Mouse (Mus musculus): ENCODE measurements around the gene Tmem263. TPM values are rescaled to one million over a fixed set of nuclear protein-coding genes. Genes with fewer than 3 reads are reported as not detected.

Tmem263 gene
- polyA plus RNA-seq (2015; fragmentation: Nextera tagmentation; extraction: Ambion mirVana): 47.7 and 48.9 TPM in 2 replicates

DNA sequence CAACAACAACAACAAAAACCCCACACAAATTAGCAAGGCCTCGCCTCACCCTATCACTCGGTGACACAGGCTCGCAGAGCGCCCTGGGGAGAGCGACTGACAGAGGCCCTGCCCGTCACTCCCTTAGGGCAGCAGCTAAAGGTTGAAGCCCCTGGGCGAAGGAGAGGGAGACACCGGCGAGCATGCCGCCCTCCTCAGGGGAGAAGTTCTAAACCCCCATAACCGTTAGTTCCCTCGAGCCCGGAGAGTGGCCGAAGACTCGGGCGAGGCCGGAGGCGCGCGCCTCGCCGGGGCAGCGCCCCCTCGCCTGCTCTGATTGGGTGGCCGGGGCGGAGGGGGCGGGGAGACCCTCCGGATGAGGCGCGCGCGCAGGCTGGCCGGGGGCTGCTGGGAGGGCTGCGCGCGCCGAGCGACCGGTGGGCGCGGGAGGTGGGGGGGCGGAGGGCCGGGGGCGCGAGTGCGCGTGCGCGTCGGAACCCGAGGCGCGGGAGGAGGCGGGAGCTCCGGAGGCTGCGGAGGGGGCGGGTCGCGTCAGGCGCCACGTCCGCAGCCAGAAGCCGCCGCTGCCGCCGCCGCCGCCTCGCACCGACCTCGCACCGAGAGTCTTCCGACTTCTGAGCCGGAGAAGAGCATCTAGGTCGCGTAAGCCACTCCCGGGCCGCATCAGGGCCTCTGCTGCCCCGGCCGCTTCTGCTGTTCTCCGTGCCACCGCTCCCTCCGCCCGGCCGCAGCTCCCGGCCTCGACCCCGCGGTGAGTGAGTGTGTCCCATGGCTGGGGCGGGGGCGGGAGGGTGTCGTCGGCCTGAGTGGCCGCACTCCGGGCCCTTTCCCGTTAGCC lies at the start of gene Tmem263, which contains the start of gene Fhl4:
Gene Tmem263, plus strand, starts transcription at position 381 of the 838 bp plus-strand sequence.
Gene Fhl4, minus strand, starts transcription at position 249 of the 838 bp plus-strand sequence.
- Histone ChIP-seq H3K27ac (ENCODE audit: low read length) (peak within 1 kb of the TSS; percentile 81), H3K36me3 (ENCODE audit: control insufficient read depth, insufficient read depth, low read length) (no peaks in the 10 kb centered on the region), H3K4me3 (ENCODE audit: low read length) (peak within 1 kb of the TSS; percentile 92), H3K27me3 (replicated peaks; ENCODE audit: control insufficient read depth, insufficient read depth, low read length) (no peaks in the 10 kb centered on the region), H3K9ac (ENCODE audit: low read depth, low read length) (peak within 1 kb of the TSS; percentile 94), H3K4me2 (ENCODE audit: low read depth, low read length) (peak within 1 kb of the TSS; percentile 90), H3K4me1 (ENCODE audit: control insufficient read depth, insufficient read depth, low read length) (no peaks in the 10 kb centered on the region), H3K9me3 (ENCODE audit: control insufficient read depth, low read length) (no peaks in the 10 kb centered on the region)
- whole genome bisulfite sequencing: under 1% methylated on average over 78 of the region's 96 CpGs
- peak; percentile 94 for ATAC-seq

DNA sequence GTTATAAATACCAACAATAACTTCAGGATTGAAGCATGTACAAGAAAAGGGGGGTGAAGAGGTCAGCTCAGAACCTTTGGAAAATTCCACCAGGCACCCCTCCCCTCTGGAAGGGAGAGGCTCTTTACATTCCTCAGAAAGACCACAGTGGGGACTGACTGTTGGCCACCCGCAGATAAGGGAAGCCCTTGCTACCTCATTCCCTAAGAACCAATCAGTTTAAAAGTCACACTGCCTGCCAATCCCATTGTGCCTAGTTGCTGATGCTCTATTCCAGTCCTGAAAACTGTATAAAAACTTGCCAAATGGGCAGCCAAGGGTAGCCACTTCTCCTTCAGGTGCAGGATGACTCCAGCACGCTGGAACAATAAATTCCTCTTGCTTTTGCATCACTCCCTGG lies 47.6 kb upstream of the Tmem263 start:
- no peaks in the 10 kb centered on the region for H3K27me3 ChIP-seq (replicated peaks; ENCODE audit: control insufficient read depth, insufficient read depth, low read length)
- WGBS: 86% methylated on average over 2 of the region's 2 CpGs
- no peak for ATAC-seq
- no peak overlapping the region for H3K4me2 ChIP-seq (ENCODE audit: low read depth, low read length)
- H3K9me3 ChIP-seq (ENCODE audit: control insufficient read depth, low read length): no peaks in the 10 kb centered on the region
- H3K4me1 ChIP-seq (ENCODE audit: control insufficient read depth, insufficient read depth, low read length): no peaks in the 10 kb centered on the region
- no peaks in the 10 kb centered on the region for H3K36me3 ChIP-seq (ENCODE audit: control insufficient read depth, insufficient read depth, low read length)
- no peak overlapping the region for H3K27ac ChIP-seq (ENCODE audit: low read length)
- no peak overlapping the region for H3K9ac ChIP-seq (ENCODE audit: low read depth, low read length)
- H3K4me3 ChIP-seq (ENCODE audit: low read length): no peak overlapping the region

DNA sequence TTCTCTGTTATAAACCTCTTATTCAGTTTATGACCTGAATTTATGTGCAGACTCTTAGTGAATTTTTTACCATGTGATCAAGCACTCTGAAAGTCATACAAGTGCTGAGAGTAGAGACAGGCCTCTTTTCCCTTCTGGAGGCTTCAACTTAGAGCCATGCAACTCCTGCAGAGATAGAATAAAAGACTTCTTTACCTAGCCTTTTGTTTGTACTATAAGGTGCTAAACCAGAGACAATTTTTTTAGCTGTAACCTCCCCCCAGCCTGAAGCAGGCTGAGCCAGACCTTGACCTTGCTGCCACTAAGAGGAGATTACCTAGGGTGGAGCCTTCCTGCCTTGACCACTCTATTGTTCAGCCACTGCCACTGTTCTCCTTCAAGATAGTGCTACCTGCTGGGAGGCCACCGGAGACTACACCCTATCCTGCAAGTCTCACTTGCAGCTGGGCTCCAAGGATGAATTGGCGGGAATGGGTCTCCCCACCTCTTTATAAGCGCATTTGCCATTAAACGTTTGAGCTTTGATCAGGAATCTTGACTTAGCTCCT lies 30.7 kb upstream of the Tmem263 start:
- no peak overlapping the region for H3K9ac ChIP-seq (ENCODE audit: low read depth, low read length)
- no peak overlapping the region for H3K4me3 ChIP-seq (ENCODE audit: low read length)
- WGBS: 63% methylated on average over 4 of the region's 4 CpGs

DNA sequence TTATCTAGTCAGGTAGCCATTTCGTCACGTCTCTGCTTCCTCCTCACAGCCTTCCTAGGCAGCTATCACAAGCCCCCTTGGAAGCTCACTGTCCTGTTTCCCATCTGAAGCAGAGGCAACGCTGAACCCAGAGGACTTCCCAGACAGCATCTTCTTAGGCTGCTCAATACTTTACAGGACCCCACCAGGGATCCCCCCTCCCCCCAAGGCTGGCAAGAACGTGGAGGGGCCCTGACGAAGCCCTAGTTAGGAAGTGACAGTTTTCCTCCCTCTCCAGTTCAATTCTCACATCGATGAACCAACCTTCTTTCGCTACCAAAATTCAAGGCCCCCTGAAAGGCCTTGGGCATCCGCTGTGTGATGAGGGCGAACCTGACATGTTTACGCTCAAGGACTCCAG lies 586 bp upstream of the Tmem263 start:
- peak overlapping the region; percentile 94 for H3K9ac ChIP-seq (ENCODE audit: low read depth, low read length)
- no peaks in the 10 kb centered on the region for H3K9me3 ChIP-seq (ENCODE audit: control insufficient read depth, low read length)
- 2% methylated on average over 10 of the region's 10 CpGs for WGBS
- no peaks in the 10 kb centered on the region for H3K27me3 ChIP-seq (replicated peaks; ENCODE audit: control insufficient read depth, insufficient read depth, low read length)
- H3K27ac ChIP-seq (ENCODE audit: low read length): peak overlapping the region; percentile 71
- peak overlapping the region; percentile 90 for H3K4me2 ChIP-seq (ENCODE audit: low read depth, low read length)
- H3K4me1 ChIP-seq (ENCODE audit: control insufficient read depth, insufficient read depth, low read length): no peaks in the 10 kb centered on the region
- no peaks in the 10 kb centered on the region for H3K36me3 ChIP-seq (ENCODE audit: control insufficient read depth, insufficient read depth, low read length)
- peak overlapping the region; percentile 92 for H3K4me3 ChIP-seq (ENCODE audit: low read length)
- ATAC-seq: peak; percentile 34

More for the DNA sequence above, 30.7 kb upstream of the Tmem263 start:
- Histone ChIP-seq H3K27ac (ENCODE audit: low read length) (no peak overlapping the region), H3K9me3 (ENCODE audit: control insufficient read depth, low read length) (no peaks in the 10 kb centered on the region), H3K36me3 (ENCODE audit: control insufficient read depth, insufficient read depth, low read length) (no peaks in the 10 kb centered on the region), H3K27me3 (replicated peaks; ENCODE audit: control insufficient read depth, insufficient read depth, low read length) (no peaks in the 10 kb centered on the region), H3K4me1 (ENCODE audit: control insufficient read depth, insufficient read depth, low read length) (no peaks in the 10 kb centered on the region), H3K4me2 (ENCODE audit: low read depth, low read length) (no peak overlapping the region)
- ATAC-seq: no peak

DNA sequence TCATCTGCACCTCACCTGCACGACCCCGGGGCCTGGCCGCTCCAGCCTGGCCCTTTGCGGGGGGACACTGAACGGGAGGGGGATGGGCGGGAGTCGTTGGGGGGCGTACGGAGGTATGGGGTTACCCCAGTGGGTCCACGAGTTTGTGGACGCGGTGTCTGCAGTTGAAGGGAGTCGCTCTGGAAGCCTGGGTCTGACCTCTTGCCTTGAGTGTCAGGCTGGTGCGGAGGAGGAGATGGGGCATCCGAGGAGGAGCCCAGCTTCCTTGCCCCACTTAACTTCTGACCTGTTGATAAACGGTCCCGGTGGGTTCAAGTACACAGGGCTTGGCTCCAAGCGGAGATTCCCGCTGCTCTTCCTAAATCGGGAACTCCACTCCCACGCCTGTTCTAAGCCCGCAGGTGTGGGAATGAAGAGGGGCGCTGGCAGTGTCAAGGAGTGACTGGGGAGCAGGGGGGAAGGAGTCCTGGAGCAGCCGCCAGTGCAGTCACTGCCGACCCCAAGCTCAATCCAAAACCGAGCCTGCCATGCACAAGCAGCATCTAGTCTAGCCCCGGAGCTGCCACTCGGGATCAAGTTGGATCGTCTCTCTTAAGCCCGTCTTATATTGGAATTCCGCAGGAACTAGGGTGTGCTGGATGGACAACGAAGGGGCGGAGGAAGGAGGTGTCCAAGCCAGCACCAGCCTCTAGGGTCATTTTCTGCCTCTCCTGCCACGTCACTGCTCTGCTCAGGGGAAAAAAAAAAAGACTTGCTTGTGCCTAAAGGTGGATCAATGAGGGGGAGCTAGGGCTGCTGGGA lies 858 bp downstream of the Tmem263 start:
- Histone ChIP-seq H3K9me3 (ENCODE audit: control insufficient read depth, low read length) (no peaks in the 10 kb centered on the region), H3K27me3 (replicated peaks; ENCODE audit: control insufficient read depth, insufficient read depth, low read length) (no peaks in the 10 kb centered on the region), H3K4me1 (ENCODE audit: control insufficient read depth, insufficient read depth, low read length) (no peaks in the 10 kb centered on the region), H3K9ac (ENCODE audit: low read depth, low read length) (peak overlapping the region; percentile 94), H3K4me3 (ENCODE audit: low read length) (peak overlapping the region; percentile 92), H3K36me3 (ENCODE audit: control insufficient read depth, insufficient read depth, low read length) (no peaks in the 10 kb centered on the region), H3K27ac (ENCODE audit: low read length) (peak overlapping the region; percentile 81), H3K4me2 (ENCODE audit: low read depth, low read length) (peak overlapping the region; percentile 90)
- WGBS: under 1% methylated on average over 34 of the region's 34 CpGs
- peak; percentile 55 for ATAC-seq

DNA sequence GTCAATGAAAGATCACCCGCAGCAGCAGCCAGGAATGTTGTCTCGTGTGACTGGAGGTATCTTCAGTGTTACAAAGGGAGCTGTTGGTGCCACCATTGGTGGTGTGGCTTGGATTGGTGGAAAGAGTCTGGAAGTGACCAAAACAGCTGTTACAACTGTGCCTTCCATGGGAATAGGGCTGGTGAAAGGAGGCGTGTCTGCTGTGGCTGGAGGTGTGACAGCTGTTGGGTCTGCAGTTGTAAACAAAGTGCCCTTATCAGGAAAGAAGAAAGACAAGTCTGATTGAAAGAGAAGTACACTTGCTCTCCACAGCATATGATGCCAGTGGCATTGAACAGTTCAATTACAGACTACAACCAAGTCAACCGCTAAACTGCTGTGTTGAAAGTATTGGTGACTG lies 12.0 kb downstream of the Tmem263 start:
- 86% methylated on average over 4 of the region's 4 CpGs for WGBS
- Histone ChIP-seq H3K36me3 (ENCODE audit: control insufficient read depth, insufficient read depth, low read length) (peaks cover 5% of the 10 kb centered on the region; the same call in 1 of the 2 replicates), H3K4me1 (ENCODE audit: control insufficient read depth, insufficient read depth, low read length) (peaks cover 1% of the 10 kb centered on the region; the same call in 1 of the 2 replicates), H3K4me2 (ENCODE audit: low read depth, low read length) (no peak overlapping the region), H3K27ac (ENCODE audit: low read length) (no peak overlapping the region), H3K27me3 (replicated peaks; ENCODE audit: control insufficient read depth, insufficient read depth, low read length) (no peaks in the 10 kb centered on the region), H3K4me3 (ENCODE audit: low read length) (no peak overlapping the region), H3K9ac (ENCODE audit: low read depth, low read length) (no peak overlapping the region), H3K9me3 (ENCODE audit: control insufficient read depth, low read length) (no peaks in the 10 kb centered on the region)
- ATAC-seq: no peak

DNA sequence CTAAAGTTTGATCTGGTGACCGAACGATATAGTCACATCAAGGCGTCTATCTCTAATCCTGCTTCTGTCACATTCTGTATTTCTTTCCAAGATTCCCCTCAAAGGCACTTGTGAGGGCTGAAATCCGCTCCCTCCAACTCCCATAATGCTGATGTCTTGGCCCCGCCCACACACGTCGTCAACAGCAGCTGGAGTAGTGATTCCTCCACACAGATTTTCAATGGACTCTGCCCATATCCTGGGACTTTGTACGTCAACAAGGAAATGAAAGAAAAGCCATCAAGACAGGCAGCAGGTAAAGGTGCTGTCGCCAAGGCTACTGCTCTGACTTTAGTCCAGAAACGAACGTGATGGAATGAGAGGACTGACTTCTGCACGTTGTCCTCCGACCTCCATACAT lies 22.8 kb downstream of the Tmem263 start:
- H3K27me3 ChIP-seq (replicated peaks; ENCODE audit: control insufficient read depth, insufficient read depth, low read length): no peaks in the 10 kb centered on the region
- peak overlapping the region; percentile 21 for H3K4me2 ChIP-seq (ENCODE audit: low read depth, low read length)
- 70% methylated on average over 13 of the region's 13 CpGs for WGBS
- no peaks in the 10 kb centered on the region for H3K36me3 ChIP-seq (ENCODE audit: control insufficient read depth, insufficient read depth, low read length)
- H3K9me3 ChIP-seq (ENCODE audit: control insufficient read depth, low read length): no peaks in the 10 kb centered on the region
- peaks cover 9% of the 10 kb centered on the region for H3K4me1 ChIP-seq (ENCODE audit: control insufficient read depth, insufficient read depth, low read length)
- peak; percentile 58 for ATAC-seq
- peak overlapping the region; percentile 80 for H3K27ac ChIP-seq (ENCODE audit: low read length)
- H3K9ac ChIP-seq (ENCODE audit: low read depth, low read length): no peak overlapping the region
- H3K4me3 ChIP-seq (ENCODE audit: low read length): no peak overlapping the region

DNA sequence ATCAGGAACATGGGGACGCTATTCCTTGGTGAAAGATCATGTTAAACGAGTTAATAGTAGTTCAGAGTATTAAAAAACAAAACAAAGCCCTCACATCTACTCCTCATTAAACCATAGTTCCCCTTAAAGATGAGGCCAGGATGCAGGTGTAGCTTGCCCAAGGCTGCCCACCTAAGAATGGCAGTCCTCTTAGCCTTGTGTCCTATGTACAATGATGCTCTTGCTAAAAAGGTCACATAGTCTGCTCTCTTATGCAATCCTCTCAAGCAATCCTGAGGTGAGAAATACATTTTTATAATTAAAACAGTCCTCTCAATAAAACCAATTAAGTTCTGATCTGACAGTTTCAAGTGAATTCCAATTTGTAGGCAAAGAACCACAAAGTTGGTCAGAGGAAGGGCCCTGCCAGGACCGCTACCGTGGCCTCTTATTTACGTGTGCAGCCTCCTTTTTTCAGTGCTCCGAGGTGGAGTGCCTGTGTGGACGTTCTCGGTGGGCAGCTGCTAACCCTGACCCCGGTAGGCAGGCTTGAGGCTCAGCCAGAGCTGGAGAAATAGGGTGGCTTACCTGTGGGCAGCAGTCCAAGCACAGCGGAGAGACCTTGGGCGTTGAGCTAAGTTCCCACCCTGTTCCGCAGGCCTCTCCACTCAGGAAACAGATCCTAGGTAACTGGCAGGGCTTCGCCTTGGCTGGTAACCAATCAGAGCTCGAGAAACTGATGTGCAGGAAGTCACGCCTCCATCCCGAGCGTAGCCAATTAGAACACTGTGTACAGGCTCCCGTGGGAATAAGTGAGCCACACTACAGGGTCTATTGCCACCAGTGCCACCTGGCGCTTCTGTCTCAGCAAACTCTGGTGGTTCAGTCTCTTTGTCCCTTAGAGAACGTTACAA lies 25.2 kb downstream of the Tmem263 start, which contains the start of gene Mterf2:
Gene Mterf2, minus strand, starts transcription at position 633 of the 893 bp plus-strand sequence.
- Histone ChIP-seq H3K27me3 (replicated peaks; ENCODE audit: control insufficient read depth, insufficient read depth, low read length) (no peaks in the 10 kb centered on the region), H3K9me3 (ENCODE audit: control insufficient read depth, low read length) (no peaks in the 10 kb centered on the region), H3K36me3 (ENCODE audit: control insufficient read depth, insufficient read depth, low read length) (no peaks in the 10 kb centered on the region), H3K9ac (ENCODE audit: low read depth, low read length) (peak within 1 kb of the TSS; percentile 75), H3K27ac (ENCODE audit: low read length) (peak within 1 kb of the TSS; percentile 50; the same call in 1 of the 2 replicates), H3K4me1 (ENCODE audit: control insufficient read depth, insufficient read depth, low read length) (peaks cover 9% of the 10 kb centered on the region), H3K4me3 (ENCODE audit: low read length) (peak within 1 kb of the TSS; percentile 67), H3K4me2 (ENCODE audit: low read depth, low read length) (peak within 1 kb of the TSS; percentile 84)
- 7% methylated on average over 20 of the region's 20 CpGs for WGBS
- ATAC-seq: peak; percentile 99

Measured in intestine, embryonic 16.5 days (tissue).